ENCODE assay signal across 13 mouse cellular contexts in the genomic region with DNA sequence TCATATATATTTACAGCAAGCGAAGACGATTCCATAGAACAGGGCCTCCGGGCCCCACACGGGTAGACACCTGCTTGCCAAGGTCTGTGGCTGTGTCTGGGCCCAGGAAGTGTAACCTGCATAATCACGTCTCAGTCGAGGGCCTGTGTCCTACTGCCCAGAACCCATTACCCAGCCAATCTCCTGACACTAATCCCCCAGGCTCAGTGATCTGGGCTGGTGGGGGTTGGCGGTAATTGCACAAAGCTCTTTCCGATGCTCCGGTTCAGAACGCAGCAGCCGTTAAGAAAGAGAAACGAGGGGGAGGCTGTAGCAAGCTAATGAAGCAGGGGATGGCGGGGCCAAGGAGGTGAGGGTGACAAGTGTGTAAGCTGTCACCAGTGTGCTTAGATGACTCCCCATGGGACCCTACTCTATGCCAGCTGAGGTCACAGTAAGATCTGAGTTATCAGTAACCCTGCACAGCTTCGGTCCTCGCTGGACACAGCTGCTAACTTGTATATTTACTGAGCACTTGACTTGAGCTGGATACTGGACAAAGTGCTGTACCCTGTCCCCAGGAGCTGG. TPM values are rescaled to one million over a fixed set of nuclear protein-coding genes. Genes with fewer than 3 reads are reported as not detected.
DNase-seq lines count a peak whose midpoint lies in the region; ATAC-seq lines count a peak whose summit lies in the region.
"Had no signal": no experiment of that assay in that cellular context is flagged by ENCODE, and none has a peak within 500 bp of the region (broad histone marks: within the 10 kb centered on the region; RNA-seq: fewer than 3 reads in every experiment).

No protein-coding gene starts in this region.

- H3K4me3 ChIP-seq in kidney, embryonic 16.5 days (ENCODE audit: low read length): no peak overlapping the region
- H3K4me3 ChIP-seq in forebrain, embryonic 10.5 days: no peak overlapping the region
- H3K4me3 ChIP-seq in hindbrain, embryonic 16.5 days (ENCODE audit: low read length): no peak overlapping the region
- H3K4me3 ChIP-seq: embryonic facial prominence, embryonic 13.5 days; lung, embryonic 15.5 days; myocyte had no signal

- no peak overlapping the region for H3K27ac ChIP-seq in kidney, embryonic 16.5 days (ENCODE audit: low read length)
- peak overlapping the region; percentile 65; the same call in 1 of the 2 replicates for H3K27ac ChIP-seq in forebrain, embryonic 10.5 days
- H3K27ac ChIP-seq in hindbrain, embryonic 16.5 days (ENCODE audit: low read depth, low read length): 0 out of 2 replicates have a peak overlapping the region, but pooled peaks have one; percentile 56
- H3K27ac ChIP-seq: embryonic facial prominence, embryonic 13.5 days; lung, embryonic 15.5 days had no signal

- peaks cover 22% of the 10 kb centered on the region for H3K4me1 ChIP-seq in kidney, embryonic 16.5 days (ENCODE audit: insufficient read depth, low read length)
- H3K4me1 ChIP-seq in forebrain, embryonic 10.5 days: peaks cover 40% of the 10 kb centered on the region
- peaks cover 24% of the 10 kb centered on the region for H3K4me1 ChIP-seq in hindbrain, embryonic 16.5 days (ENCODE audit: control insufficient read depth, insufficient read depth, low read depth, low read length)

- ATAC-seq in kidney, embryonic 16.5 days (ENCODE audit: low FRiP score, low TSS enrichment): peak; percentile 47; the same call in 1 of the 2 replicates
- ATAC-seq in hindbrain, embryonic 16.5 days: no peak
- ATAC-seq in frontal cortex, adult (ENCODE audit: low TSS enrichment): no peak

- no peak for DNase-seq in kidney, postnatal 36 days
- peak; percentile 50 for DNase-seq in forebrain, embryonic 10.5 days (ENCODE audit: extremely low spot score, low spot score)
- peak; percentile 71 for DNase-seq in retina, embryonic 14.5 days (ENCODE audit: low spot score)
- DNase-seq in layer of hippocampus, adult 18-20 months (ENCODE audit: low spot score in 2 of 2): no peak
- DNase-seq: gastrocnemius, postnatal 25 days; kidney, adult 9 months; left cerebral cortex, postnatal 4 days had no signal

- 24% methylated on average over 15 of the region's 15 CpGs for WGBS in kidney, embryonic 16.5 days
- 36% methylated on average over 15 of the region's 15 CpGs for WGBS in forebrain, embryonic 10.5 days
- 13% methylated on average over 15 of the region's 15 CpGs for WGBS in hindbrain, embryonic 16.5 days

- peaks cover 3% of the 10 kb centered on the region; the same call in 1 of the 2 replicates for H3K27me3 ChIP-seq in kidney, embryonic 16.5 days (ENCODE audit: insufficient read depth, low read length)
- H3K27me3 ChIP-seq in forebrain, embryonic 10.5 days (ENCODE audit: poor library complexity, severe bottlenecking): no peaks in the 10 kb centered on the region
- no peaks in the 10 kb centered on the region for H3K27me3 ChIP-seq in hindbrain, embryonic 16.5 days (replicated peaks; ENCODE audit: control insufficient read depth, insufficient read depth, low read length)
- H3K27me3 ChIP-seq: embryonic facial prominence, embryonic 13.5 days; lung, embryonic 15.5 days had no signal

- H3K9me3 ChIP-seq in kidney, embryonic 16.5 days (ENCODE audit: low read length): 0 out of 2 replicates have a peak, but pooled peaks cover 2% of the 10 kb centered on the region
- H3K9me3 ChIP-seq in forebrain, embryonic 10.5 days: no peaks in the 10 kb centered on the region
- no peaks in the 10 kb centered on the region for H3K9me3 ChIP-seq in hindbrain, embryonic 16.5 days (ENCODE audit: control insufficient read depth, low read length)
- H3K9me3 ChIP-seq: embryonic facial prominence, embryonic 13.5 days; lung, embryonic 15.5 days had no signal

- no peak overlapping the region for H3K9ac ChIP-seq in kidney, embryonic 16.5 days (replicated peaks; ENCODE audit: low read length)
- 0 out of 2 replicates have a peak overlapping the region, but pooled peaks have one; percentile 31 for H3K9ac ChIP-seq in hindbrain, embryonic 16.5 days (ENCODE audit: low read depth, low read length)
- H3K9ac ChIP-seq: embryonic facial prominence, embryonic 13.5 days; lung, embryonic 15.5 days had no signal

- H3K4me2 ChIP-seq in kidney, embryonic 16.5 days (replicated peaks; ENCODE audit: low read depth, low read length): no peak overlapping the region
- no peak overlapping the region for H3K4me2 ChIP-seq in hindbrain, embryonic 16.5 days (ENCODE audit: low read length)
- H3K4me2 ChIP-seq: embryonic facial prominence, embryonic 13.5 days; lung, embryonic 15.5 days had no signal

- no peaks in the 10 kb centered on the region for H3K36me3 ChIP-seq in kidney, embryonic 16.5 days (ENCODE audit: insufficient read depth, low read length)
- H3K36me3 ChIP-seq in forebrain, embryonic 10.5 days (replicated peaks): no peaks in the 10 kb centered on the region
- H3K36me3 ChIP-seq in hindbrain, embryonic 16.5 days (ENCODE audit: control insufficient read depth, insufficient read depth, low read length): no peaks in the 10 kb centered on the region
- H3K36me3 ChIP-seq: embryonic facial prominence, embryonic 13.5 days; lung, embryonic 15.5 days had no signal

RNA-seq across cellular contexts. Expression of a gene that starts 19.7 kb away (rescaled TPM):
- 12.5 and 13.7 TPM in 2 replicates for polyA plus RNA-seq in kidney, embryonic 16.5 days (2015; fragmentation: Nextera tagmentation; extraction: Ambion mirVana)
- polyA plus RNA-seq in forebrain, embryonic 10.5 days (2016; fragmentation: Nextera tagmentation; extraction: Ambion mirVana): 16.0 and 17.9 TPM in 2 replicates
- polyA plus RNA-seq in hindbrain, embryonic 16.5 days (2015; fragmentation: Nextera tagmentation; extraction: Ambion mirVana): 9.3 and 11.1 TPM in 2 replicates
- total RNA-seq in layer of hippocampus, adult 18-20 months (2021): 10 to 100 TPM; 22.6 to 23.4 TPM

Comparison
In these comparisons a context has a peak if more than half of its experiments do, and no peak if none do; other contexts are left out.
1. DNase-seq: peak in forebrain, embryonic 10.5 days (single experiment) and retina, embryonic 14.5 days (single experiment); none in kidney, postnatal 36 days (0 of 2) and layer of hippocampus, adult 18-20 months (0 of 2).